Mouse (Mus musculus) kidney, adult 11 months (tissue): ENCODE results near the gene Ciapin1.
"Not testable (repeated sequence)": the region's sequence is repeated elsewhere in the genome, so short reads cannot be mapped to it uniquely, and the experiment has no call there.

Experiments used
- DNase-seq: peaks from one replicate; pipeline ENCODE4 v3.0.0; 2022

Ciapin1 gene

GRCm38 (mm10) chr8:94854761-94855160, 16.6 kb upstream of the Ciapin1 start:
- DNase-seq: not testable (repeated sequence)

GRCm38 (mm10) chr8:94850049-94850448, 11.9 kb upstream of the Ciapin1 start:
- no peak for DNase-seq

- DNase-seq: no peak
Measured at GRCm38 (mm10) chr8:94841183-94841582, 3.0 kb upstream of the Ciapin1 start.

- DNase-seq: peak; percentile 77
Measured at GRCm38 (mm10) chr8:94838600-94838999, 442 bp upstream of the Ciapin1 start.

- DNase-seq: no peak
Measured at GRCm38 (mm10) chr8:94836456-94837240, 1.5 kb downstream of the Ciapin1 start.

GRCm38 (mm10) chr8:94835751-94836150, 2.4 kb downstream of the Ciapin1 start:
- DNase-seq: not testable (repeated sequence)

GRCm38 (mm10) chr8:94833901-94834405, 4.2 kb downstream of the Ciapin1 start:
- not testable (repeated sequence) for DNase-seq

GRCm38 (mm10) chr8:94828284-94828683, 9.9 kb downstream of the Ciapin1 start:
- DNase-seq: no peak

- no peak for DNase-seq
Measured at GRCm38 (mm10) chr8:94826210-94826609, 11.9 kb downstream of the Ciapin1 start.

GRCm38 (mm10) chr8:94825170-94825569, 13.0 kb downstream of the Ciapin1 start:
- no peak for DNase-seq

- DNase-seq: peak; percentile 60
Measured at GRCm38 (mm10) chr8:94822637-94823560, 15.3 kb downstream of the Ciapin1 start.

- no peak for DNase-seq
Measured at GRCm38 (mm10) chr8:94821381-94821780, 16.8 kb downstream of the Ciapin1 start.

- peak; percentile 81 for DNase-seq
Measured at GRCm38 (mm10) chr8:94820553-94820952, 17.6 kb downstream of the Ciapin1 start.

GRCm38 (mm10) chr8:94819671-94820179, 18.4 kb downstream of the Ciapin1 start:
- no peak for DNase-seq

GRCm38 (mm10) chr8:94817933-94818332, 20.2 kb downstream of the Ciapin1 start:
- DNase-seq: no peak

- DNase-seq: no peak
Measured at GRCm38 (mm10) chr8:94814556-94814955, 23.6 kb downstream of the Ciapin1 start.

- peak; percentile 80 for DNase-seq
Measured at GRCm38 (mm10) chr8:94812645-94813098, 25.5 kb downstream of the Ciapin1 start.

GRCm38 (mm10) chr8:94811654-94812053, 26.5 kb downstream of the Ciapin1 start:
- no peak for DNase-seq

GRCm38 (mm10) chr8:94810855-94811254, 27.3 kb downstream of the Ciapin1 start:
- no peak for DNase-seq

GRCm38 (mm10) chr8:94810153-94810552, 28.0 kb downstream of the Ciapin1 start, which contains the start of gene Ccl17:
TSS of gene Ccl17 (plus strand) at chr8:94810453.
- no peak for DNase-seq

GRCm38 (mm10) chr8:94808372-94808771, 29.8 kb downstream of the Ciapin1 start:
- DNase-seq: no peak

- DNase-seq: peak; percentile 40
Measured at GRCm38 (mm10) chr8:94807506-94807905, 30.7 kb downstream of the Ciapin1 start.

GRCm38 (mm10) chr8:94805811-94806210, 32.3 kb downstream of the Ciapin1 start:
- DNase-seq: no peak
